Mouse (Mus musculus): ENCODE data around the gene Sptbn1.

DNA sequence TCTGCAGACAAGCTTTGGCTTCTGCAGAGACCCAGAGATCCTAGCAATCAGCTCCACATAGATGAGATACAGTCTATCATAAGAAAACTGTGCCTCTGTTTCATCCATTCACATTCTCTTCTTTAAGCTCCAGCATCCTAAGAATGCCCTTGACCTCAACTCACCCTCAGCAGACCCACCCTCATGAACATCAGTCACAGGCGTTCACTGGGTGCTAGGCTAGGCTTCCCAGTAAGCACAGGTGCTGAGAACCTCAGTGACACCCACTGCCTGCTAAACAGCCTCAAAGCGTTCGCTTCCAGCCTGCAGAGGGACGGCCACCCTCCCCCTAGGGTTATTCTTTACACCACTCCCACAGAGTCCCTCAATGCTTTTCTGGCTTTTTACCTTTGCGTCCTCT is 119.1 kb downstream of the Sptbn1 start:
- no peak for TF ChIP-seq POLR2A (IDR thresholded peaks at IDR 0.05; ENCODE audit: low read depth, low read length)
- no peak for TF ChIP-seq CTCF (IDR thresholded peaks at IDR 0.05; ENCODE audit: extremely low read depth, insufficient read depth, insufficient read length, insufficient replicate concordance)

Data from spleen, adult 2 months (tissue).